Mouse (Mus musculus) liver, embryonic 16.5 days (tissue): ENCODE results near the gene Otop2. TPM values are rescaled to one million over a fixed set of nuclear protein-coding genes. Genes with fewer than 3 reads are reported as not detected.

Source experiments
- ATAC-seq: fragments of 200-750 bp; cut with Nextera tagmentation; 2 replicates; pipeline ENCODE4 v1.8.0; 2017; ENCODE audit warnings: low read depth, mild to moderate bottlenecking, moderate number of reproducible peaks, moderate library complexity
- H3K27ac ChIP-seq: fragments of 300-500 bp; sonication (generic); 2 replicates; pipeline ENCODE4 v1.5.1; 2014; ENCODE audit warnings: mild to moderate bottlenecking, low read length
- H3K27me3 ChIP-seq: fragments of 300-500 bp; sonication (generic); 2 replicates; pipeline ENCODE4 v1.6.1; 2014; ENCODE audit warnings: low read depth, low read length, mixed read lengths; ENCODE audit not compliant: control insufficient read depth, insufficient read depth
- H3K36me3 ChIP-seq: fragments of 300-500 bp; sonication (generic); 2 replicates; pipeline ENCODE4 v1.6.1; 2014; ENCODE audit warnings: mild to moderate bottlenecking; ENCODE audit not compliant: control insufficient read depth, insufficient read depth
- H3K4me1 ChIP-seq: fragments of 300-500 bp; sonication (generic); 2 replicates; pipeline ENCODE4 v1.6.1; 2014; ENCODE audit warnings: low read depth, low read length, mixed read lengths; ENCODE audit not compliant: control insufficient read depth
- H3K4me2 ChIP-seq: fragments of 300-500 bp; sonication (generic); 2 replicates; pipeline ENCODE4 v1.6.1; 2014; ENCODE audit warnings: low read depth, low read length, mixed read lengths
- H3K4me3 ChIP-seq: fragments of 300-500 bp; sonication (generic); 2 replicates; pipeline ENCODE4 v1.5.1; 2014; ENCODE audit warnings: low read depth, mild to moderate bottlenecking, low read length
- H3K9ac ChIP-seq: fragments of 300-500 bp; sonication (generic); 2 replicates; pipeline ENCODE4 v1.6.1; 2014; ENCODE audit warnings: low read depth, low read length
- H3K9me3 ChIP-seq: fragments of 300-500 bp; sonication (generic); replicated peaks from 2 replicates; pipeline ENCODE4 v1.6.1; 2016; ENCODE audit warnings: low read length; ENCODE audit not compliant: control insufficient read depth
- WGBS: fragments of 180-500 bp; shearing (Covaris S2); extraction: QIAGEN DNeasy Blood & Tissue Kit; methylation state at CpG from one replicate; pipeline ENCODE4 v1.1.7; 2014; ENCODE audit not compliant: insufficient replicate concordance; 5-methylcytosine and 5-hydroxymethylcytosine counted together
- polyA plus RNA-seq: library from polyadenylated mRNA; unstranded; fragments of >200 nt; fragmentation: Nextera tagmentation; extraction: Ambion mirVana; gene quantifications from 2 replicates; pipeline ENCODE4 v1.2.1, GENCODE M21; 2015

The Otop2 gene
- polyA plus RNA-seq, 1 experiment from 2014 or later = not detected

DNA sequence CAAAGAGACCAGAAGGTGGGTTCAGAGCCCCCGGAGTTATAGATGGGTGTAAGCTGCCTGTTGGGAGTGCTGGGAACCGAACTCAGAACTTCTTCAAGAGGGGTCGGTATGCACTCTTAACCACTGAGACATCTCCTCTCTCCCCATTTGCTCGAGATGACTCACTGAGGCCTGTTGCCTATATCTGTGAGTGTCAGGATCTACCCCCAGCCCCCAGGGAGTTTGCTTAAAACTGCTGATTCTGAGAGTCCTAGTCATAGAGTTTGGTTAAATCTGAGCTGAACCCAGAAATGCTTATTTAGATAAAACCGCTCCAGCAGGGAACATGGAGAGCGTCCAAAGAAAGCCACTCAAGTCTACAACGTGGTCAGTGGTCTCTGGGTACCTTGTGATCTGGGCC is 32.8 kb upstream of the Otop2 start:
- Histone ChIP-seq H3K9ac (no peak overlapping the region), H3K9me3 (no peaks in the 10 kb centered on the region), H3K4me1 (peaks cover 31% of the 10 kb centered on the region), H3K36me3 (no peaks in the 10 kb centered on the region), H3K27ac (no peak overlapping the region), H3K4me2 (no peak overlapping the region), H3K4me3 (no peak overlapping the region), H3K27me3 (no peaks in the 10 kb centered on the region)
- no peak for ATAC-seq
- WGBS = 70% methylated on average over 7 of the region's 7 CpGs

DNA sequence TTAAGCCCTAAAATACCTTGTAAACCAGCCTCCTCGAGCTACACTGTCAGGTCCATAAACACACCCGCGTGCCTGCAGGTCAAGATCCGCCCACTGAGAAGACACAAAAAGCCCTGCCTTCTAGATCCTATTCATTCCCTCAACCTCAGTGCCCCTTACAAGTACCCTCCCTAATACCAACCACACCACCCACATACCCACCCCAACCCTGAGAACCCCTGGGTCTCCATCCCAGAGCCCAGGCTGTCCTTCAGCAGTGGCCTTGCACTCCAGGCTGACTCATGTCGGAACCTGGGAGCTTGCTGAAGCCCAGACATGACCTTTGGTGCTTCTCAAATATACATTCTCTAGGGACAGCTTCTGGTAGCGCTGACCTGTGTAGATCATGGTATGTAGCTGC is 32.2 kb upstream of the Otop2 start:
- no peaks in the 10 kb centered on the region for H3K9me3 ChIP-seq
- H3K27ac ChIP-seq = no peak overlapping the region
- H3K36me3 ChIP-seq = no peaks in the 10 kb centered on the region
- no peak overlapping the region for H3K4me3 ChIP-seq
- 71% methylated on average over 6 of the region's 6 CpGs for WGBS
- no peak overlapping the region for H3K4me2 ChIP-seq
- H3K4me1 ChIP-seq = peaks cover 34% of the 10 kb centered on the region
- no peaks in the 10 kb centered on the region for H3K27me3 ChIP-seq
- H3K9ac ChIP-seq = no peak overlapping the region
- no peak for ATAC-seq

DNA sequence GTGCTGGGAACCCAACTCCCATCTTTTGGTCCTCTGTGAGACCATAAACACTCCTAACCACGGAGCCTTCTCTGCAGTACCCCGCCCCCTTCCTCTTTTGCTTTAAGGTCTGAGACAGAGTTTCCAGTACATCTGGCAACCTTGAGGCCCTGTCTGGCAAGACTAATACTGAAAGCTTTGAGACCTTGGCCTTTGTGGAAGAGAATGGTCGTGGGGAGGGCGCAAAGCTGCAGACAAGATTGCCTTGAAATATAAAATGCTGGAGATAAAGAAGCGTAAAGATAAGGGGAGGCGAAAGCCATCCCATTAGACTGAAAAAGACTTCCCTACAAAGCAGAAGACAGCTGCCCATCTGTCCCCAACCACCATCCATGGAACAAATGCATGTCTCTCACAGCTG is 31.5 kb upstream of the Otop2 start:
- Histone ChIP-seq H3K4me3 (no peak overlapping the region), H3K9me3 (no peaks in the 10 kb centered on the region), H3K36me3 (no peaks in the 10 kb centered on the region), H3K27me3 (no peaks in the 10 kb centered on the region), H3K9ac (no peak overlapping the region), H3K4me2 (peak overlapping the region; percentile 97; the same call in 1 of the 2 replicates), H3K27ac (0 out of 2 replicates have a peak overlapping the region, but pooled peaks have one; percentile 8), H3K4me1 (peaks cover 38% of the 10 kb centered on the region)
- no peak for ATAC-seq
- 36% methylated on average over 6 of the region's 6 CpGs for WGBS

DNA sequence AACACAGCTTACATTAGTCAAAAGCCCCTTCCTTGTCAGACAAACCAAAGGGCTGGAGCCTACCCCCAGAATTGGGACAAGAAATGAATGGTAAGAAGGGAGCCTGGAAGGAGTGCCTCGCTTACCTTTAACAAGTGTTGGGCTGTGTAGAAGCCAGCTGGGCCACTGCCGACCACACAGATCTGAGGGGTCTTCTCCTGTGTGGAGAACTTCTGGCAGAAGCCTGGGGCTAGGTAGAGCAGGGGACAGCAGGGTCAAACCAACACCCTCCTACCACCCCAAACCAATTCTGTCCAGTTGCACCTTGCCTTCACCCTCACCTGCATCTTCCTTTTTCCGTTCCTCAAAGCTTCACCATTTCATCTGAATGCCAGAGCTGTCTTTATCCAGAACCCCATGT is 31.0 kb upstream of the Otop2 start:
- Histone ChIP-seq H3K9me3 (no peaks in the 10 kb centered on the region), H3K27ac (no peak overlapping the region), H3K4me1 (peaks cover 38% of the 10 kb centered on the region), H3K36me3 (no peaks in the 10 kb centered on the region), H3K4me2 (peak overlapping the region; percentile 97), H3K4me3 (peak overlapping the region; percentile 61), H3K27me3 (no peaks in the 10 kb centered on the region), H3K9ac (peak overlapping the region; percentile 76)
- 51% methylated on average over 3 of the region's 3 CpGs for WGBS
- no peak for ATAC-seq

DNA sequence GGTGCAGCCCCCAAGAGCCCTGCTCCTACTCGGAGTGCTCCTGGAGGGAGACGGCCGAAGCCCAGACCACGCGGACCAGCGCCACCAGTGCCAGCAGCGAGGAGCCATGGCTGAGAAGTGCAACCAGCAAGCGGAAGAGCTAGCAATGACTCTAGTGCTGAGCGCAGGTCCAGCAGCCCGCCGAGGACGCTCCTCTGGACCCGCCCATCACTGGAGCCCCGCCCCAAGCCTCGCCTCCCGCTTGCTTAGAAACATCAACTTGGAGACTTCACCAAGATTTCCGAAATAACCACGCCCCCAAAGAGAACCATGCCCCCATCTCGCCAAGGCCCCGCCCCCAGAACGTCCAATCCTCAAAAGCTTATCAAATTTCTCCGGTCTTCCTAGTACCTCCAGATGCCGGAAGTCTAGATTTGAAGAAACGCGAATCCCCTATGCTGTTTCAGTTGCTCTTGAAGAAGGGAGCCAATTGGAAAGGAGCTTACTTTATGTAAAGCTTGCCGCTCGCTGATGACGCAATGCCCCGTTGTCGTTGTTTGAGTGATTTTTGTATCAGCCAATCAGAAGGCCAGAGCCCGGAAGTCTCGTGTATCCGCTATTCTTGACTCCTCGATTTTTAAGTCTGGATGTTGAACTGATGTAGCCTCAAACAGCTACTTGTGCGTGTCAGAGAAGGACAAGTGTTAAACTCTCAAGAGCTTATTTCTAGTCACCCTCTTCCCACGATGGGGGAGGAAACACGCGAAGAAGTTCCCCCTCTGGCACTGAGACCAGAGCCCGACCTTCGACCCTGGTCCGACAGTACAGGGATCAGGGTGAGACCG is 30.0 kb upstream of the Otop2 start, which contains the start of gene Fdxr:
Fdxr (minus strand) TSS at position 271 of the 824 bp plus-strand sequence.
- peak; percentile 92 for ATAC-seq
- under 1% methylated on average over 42 of the region's 42 CpGs for WGBS
- H3K36me3 ChIP-seq = no peaks in the 10 kb centered on the region
- H3K9me3 ChIP-seq = no peaks in the 10 kb centered on the region
- H3K4me1 ChIP-seq = peaks cover 38% of the 10 kb centered on the region
- peak within 1 kb of the TSS; percentile 76 for H3K27ac ChIP-seq
- peak within 1 kb of the TSS; percentile 76 for H3K9ac ChIP-seq
- H3K4me2 ChIP-seq = peak within 1 kb of the TSS; percentile 97
- H3K4me3 ChIP-seq = peak within 1 kb of the TSS; percentile 61
- no peaks in the 10 kb centered on the region for H3K27me3 ChIP-seq

DNA sequence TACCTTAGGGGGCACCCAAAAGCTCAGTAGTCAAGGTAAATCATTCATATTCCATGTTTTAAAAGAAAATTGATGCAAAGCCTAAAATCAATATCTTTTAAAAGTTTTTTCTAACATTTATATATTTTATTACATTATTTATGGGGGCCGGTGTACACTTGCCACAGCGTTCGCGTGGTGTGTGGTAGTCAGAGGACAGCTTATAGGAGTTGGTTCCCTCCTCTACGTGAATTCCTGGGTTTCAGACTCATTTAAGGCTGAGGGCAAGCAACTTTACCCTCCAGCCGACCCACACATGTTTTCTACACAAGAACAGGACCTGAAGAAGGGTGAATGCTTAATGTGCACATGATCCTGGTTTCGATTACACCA is 29.4 kb upstream of the Otop2 start:
- Histone ChIP-seq H3K9me3 (no peaks in the 10 kb centered on the region), H3K4me1 (peaks cover 38% of the 10 kb centered on the region), H3K27ac (peak overlapping the region; percentile 76), H3K27me3 (no peaks in the 10 kb centered on the region), H3K4me3 (peak overlapping the region; percentile 61), H3K4me2 (peak overlapping the region; percentile 97), H3K36me3 (no peaks in the 10 kb centered on the region), H3K9ac (peak overlapping the region; percentile 76)
- ATAC-seq = no peak
- 14% methylated on average over 7 of the region's 7 CpGs for WGBS

DNA sequence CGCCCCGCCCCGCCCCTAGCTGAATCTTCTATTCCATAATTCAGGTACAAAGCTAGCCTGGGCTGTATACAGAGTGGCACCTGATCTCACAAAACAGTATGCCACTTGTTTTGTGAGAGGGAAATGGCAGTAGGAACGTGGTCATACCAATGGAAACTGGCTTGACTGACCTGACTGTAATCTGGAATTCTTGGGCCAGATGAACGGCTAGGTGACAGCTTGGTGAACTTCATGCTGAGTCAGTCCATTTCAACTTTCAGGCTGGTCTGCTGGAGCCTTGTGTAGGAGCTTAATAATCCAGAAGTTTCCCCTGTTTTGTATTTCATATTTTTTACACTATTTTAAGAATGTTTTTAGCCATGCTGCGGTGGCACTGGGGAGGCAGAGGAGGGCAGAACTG is 28.8 kb upstream of the Otop2 start:
- 64% methylated on average over 6 of the region's 6 CpGs for WGBS
- Histone ChIP-seq H3K9me3 (no peaks in the 10 kb centered on the region), H3K27me3 (no peaks in the 10 kb centered on the region), H3K4me1 (peaks cover 38% of the 10 kb centered on the region), H3K4me3 (peak overlapping the region; percentile 61), H3K9ac (no peak overlapping the region; the same call in 1 of the 2 replicates), H3K27ac (peak overlapping the region; percentile 76; the same call in 1 of the 2 replicates), H3K4me2 (peak overlapping the region; percentile 97), H3K36me3 (no peaks in the 10 kb centered on the region)
- no peak for ATAC-seq

DNA sequence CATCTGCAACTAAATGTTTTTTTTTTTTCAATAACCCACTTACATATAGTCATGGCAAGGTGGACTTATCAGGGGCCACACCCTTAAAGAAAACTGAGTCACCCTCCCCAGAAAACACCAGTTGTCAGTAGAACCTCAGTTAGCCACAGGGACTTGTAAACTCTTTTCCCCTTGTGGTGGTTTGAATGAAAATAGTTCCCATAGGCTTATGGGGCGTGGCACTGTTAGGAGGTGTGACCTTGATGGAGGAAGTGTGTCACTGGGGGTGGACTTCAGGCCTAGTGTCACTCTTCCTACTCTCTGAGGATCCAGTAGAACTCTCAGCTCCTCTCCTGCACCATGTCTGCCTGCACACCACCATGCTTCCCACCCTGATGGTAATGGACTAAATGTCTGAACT is 27.2 kb upstream of the Otop2 start:
- no peaks in the 10 kb centered on the region for H3K9me3 ChIP-seq

DNA sequence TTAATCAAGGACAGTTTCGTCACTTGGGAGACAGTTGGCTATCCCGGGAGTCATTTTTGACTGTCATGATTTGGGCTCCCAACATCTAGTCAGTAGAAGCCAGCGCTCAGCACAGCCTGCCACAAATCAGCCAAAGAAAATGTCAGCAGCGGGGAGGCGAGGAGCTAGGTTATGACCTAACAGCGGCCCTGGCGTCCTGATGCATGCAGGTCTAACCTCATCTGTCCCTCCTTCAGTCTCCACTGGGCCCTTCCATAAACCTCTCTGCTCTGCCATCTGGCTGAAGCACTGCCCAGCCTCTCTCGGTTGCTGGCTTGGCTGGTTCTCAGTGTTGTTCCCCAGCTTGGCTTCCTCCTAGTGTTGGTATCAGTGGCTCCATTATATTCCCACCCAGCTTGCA is 24.7 kb upstream of the Otop2 start:
- H3K4me2 ChIP-seq = no peak overlapping the region
- no peaks in the 10 kb centered on the region for H3K27me3 ChIP-seq
- no peak overlapping the region for H3K4me3 ChIP-seq
- peaks cover 14% of the 10 kb centered on the region for H3K4me1 ChIP-seq
- no peak overlapping the region for H3K27ac ChIP-seq
- WGBS = 63% methylated on average over 8 of the region's 8 CpGs
- H3K9ac ChIP-seq = no peak overlapping the region
- ATAC-seq = no peak
- H3K9me3 ChIP-seq = no peaks in the 10 kb centered on the region
- no peaks in the 10 kb centered on the region for H3K36me3 ChIP-seq

More for the DNA sequence above, 27.2 kb upstream of the Otop2 start:
- no peaks in the 10 kb centered on the region for H3K27me3 ChIP-seq
- peaks cover 31% of the 10 kb centered on the region for H3K4me1 ChIP-seq
- H3K36me3 ChIP-seq = no peaks in the 10 kb centered on the region
- no peak for ATAC-seq
- H3K27ac ChIP-seq = 0 out of 2 replicates have a peak overlapping the region, but pooled peaks have one; percentile 11
- no peak overlapping the region for H3K9ac ChIP-seq
- WGBS = 32% methylated on average over 1 of the region's 1 CpGs
- H3K4me3 ChIP-seq = no peak overlapping the region
- H3K4me2 ChIP-seq = no peak overlapping the region
